Mouse (Mus musculus) testis, adult 2 months (tissue): ENCODE data around the gene Gmppb.

Experiments
- CTCF ChIP-seq: fragments of 200-500 bp; IDR thresholded peaks from 2 replicates; pipeline ENCODE4 v1.5.1; 2012; ENCODE audit warnings: low read depth, mild to moderate bottlenecking, inconsistent platforms, low read length, moderate library complexity; ENCODE audit not compliant: control insufficient read depth, insufficient read depth, insufficient replicate concordance
- POLR2A ChIP-seq: fragments of 200-500 bp; IDR thresholded peaks from 2 replicates; pipeline ENCODE4 v1.6.1; 2012; ENCODE audit warnings: low read depth, mild to moderate bottlenecking, inconsistent platforms, low read length, moderate library complexity; ENCODE audit not compliant: control insufficient read depth

GRCm38 (mm10) chr9:108017127-108017526, 31.9 kb upstream of the Gmppb start:
- TF ChIP-seq POLR2A: no peak
- no peak for TF ChIP-seq CTCF
